Mouse (Mus musculus) hindlimb bud, embryonic 11.5 days (tissue): ENCODE measurements around the gene Rapgefl1.
"Not testable (repeated sequence)": the region's sequence is repeated elsewhere in the genome, so short reads cannot be mapped to it uniquely, and the experiment has no call there.

ENCODE experiments used
- DNase-seq: peaks from one replicate; pipeline ENCODE4 v3.0.0-alpha.2; 2012; ENCODE audit warnings: low read depth, low spot score; ENCODE audit errors: extremely low spot score

Gene Rapgefl1

DNA sequence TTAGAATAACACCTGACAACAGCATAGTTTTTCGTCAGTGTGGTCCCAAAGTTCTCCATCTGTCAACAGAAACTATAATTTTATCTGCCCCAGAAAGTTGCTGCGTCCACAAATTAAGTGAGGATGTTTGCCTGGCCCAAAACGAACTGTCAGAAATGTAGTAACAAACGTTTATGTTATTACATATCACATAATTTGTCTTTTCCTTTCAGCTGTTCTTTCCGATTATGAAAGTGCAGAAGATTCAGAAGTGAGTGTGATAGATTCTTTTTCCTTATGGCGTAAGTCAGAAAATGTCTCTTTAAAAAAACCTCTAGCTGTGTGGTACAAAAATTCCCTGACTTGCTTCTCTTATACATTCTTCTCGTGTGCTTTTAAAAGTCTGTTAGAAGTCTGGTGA lies 25.9 kb upstream of the Rapgefl1 start:
- DNase-seq: no peak

DNA sequence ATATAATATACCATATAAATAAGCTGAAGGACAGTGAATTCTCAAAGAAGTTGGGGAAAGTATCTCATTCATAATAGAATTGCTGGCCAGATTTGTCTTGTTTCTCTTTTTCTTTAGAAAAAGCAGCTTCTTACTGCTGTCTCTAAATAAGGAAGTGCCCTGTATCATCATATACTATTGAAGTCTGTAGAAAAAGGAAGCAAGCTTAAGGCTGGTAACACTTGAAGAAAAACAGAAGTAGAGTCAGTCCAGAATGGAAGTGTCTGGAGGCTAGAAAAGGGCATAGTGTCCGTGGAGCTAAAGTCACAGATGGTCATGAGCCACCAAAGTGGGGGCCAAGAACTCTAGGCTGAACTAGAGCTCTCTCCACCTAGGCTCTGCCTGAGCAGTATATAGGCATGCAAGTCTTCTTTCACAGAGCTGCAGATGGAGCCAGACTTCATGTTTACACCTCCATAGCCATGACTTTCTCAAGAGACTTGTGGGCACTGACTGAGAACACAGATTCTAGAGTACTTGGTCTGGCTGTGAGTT lies 19.8 kb upstream of the Rapgefl1 start:
- no peak for DNase-seq

DNA sequence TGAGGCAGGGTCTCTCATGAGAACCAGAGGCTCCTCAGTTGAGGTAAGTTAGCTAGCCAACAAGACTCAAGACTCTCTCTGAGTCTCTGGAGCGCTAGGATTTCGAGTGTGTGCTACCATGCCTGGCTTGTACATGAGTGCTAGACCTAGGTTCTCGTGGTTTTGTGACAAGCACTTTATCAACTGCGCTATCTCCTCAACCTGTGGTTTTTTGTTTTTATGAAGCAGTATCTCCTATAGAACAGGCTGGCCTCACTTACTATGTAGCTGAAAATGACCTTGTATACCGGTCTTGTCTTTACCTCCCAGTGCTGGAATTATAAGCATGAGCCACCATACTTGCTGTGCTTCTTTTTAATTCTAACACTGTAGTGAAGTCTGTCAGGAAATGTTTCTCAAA lies 15.6 kb upstream of the Rapgefl1 start:
- DNase-seq: no peak

DNA sequence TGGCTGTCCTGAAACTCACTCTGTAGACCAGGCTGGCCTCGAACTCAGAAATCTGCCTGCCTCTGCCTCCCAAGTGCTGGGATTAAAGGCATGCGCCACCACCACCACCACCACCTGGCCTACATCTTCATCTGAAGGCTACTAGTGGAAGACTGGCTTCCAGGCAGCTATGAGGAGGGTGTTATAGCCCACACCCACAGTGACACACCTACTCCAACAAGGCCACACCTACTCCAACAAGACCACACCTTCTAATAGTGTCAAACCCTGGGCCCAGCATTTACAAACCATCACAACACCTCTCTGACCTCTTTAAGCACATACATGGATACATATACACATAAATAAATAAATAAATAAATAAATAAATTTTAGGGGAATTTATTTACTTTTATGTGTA lies 10.5 kb upstream of the Rapgefl1 start:
- DNase-seq: not testable (repeated sequence)

DNA sequence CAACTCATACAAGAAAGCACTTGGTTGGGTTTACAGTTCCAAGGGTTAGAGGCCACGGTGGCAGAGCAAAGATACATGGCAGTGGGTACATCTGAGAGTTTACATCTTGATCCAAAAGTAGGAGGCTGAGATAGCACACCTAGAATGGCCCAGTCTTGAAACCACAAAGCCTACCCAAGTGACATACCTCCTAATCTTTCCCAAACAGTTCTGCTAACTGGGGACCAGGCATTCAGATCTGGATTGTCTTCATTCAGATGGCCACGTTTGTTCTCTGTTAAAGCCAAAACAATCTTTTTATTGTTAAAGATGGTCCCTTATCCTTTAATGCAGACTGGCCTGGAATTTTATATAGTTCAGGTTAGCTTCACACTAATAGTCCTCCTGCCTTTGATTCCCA lies 8.7 kb upstream of the Rapgefl1 start:
- no peak for DNase-seq

DNA sequence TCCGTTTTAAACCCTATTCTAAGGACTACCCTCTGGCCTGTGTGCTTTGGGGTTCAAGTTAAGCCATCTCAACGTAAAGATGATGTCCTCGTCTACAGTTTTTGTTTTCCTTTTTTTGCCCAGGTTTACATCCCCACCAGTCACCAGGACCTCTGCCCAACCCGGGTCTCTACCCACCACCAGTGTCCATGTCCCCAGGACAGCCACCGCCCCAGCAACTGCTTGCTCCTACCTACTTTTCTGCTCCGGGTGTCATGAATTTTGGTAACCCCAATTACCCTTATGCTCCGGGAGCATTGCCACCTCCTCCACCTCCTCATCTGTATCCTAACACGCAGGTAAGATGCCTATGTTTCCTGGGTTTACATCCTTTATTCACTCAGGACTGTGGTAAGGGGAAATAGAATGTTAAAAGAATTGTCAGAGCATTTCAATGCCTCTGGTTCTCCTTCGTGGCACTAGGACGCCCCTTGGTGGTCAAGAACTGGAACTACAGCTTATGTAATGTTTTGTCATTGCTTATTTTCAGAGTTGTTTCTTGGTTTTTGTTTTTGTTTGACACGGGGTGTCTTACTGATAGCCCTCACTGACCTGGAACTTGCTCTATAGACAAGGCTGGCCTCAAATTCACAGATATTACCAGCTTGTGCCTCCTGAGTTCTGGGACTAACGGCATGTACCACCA lies 7.4 kb upstream of the Rapgefl1 start:
- no peak for DNase-seq

DNA sequence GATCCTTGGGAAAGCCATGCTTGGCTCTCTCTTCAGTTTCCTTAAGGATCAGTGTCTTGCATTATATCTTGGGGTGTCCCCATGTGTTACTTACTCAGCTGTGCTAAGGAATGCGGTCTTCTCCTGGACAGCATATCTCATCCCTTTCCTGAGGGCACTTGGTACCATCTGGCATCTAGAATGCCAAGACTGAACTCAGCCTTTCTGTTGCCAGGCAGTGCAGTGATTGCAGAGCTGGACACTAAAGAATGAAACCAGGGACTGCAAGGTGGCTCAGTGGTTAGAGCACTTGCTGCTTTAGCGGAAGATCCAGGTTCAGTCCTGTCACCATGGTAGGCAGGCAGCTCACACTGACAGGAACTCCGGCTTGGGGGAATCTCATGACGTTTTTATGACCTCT lies 6.7 kb upstream of the Rapgefl1 start:
- no peak for DNase-seq

DNA sequence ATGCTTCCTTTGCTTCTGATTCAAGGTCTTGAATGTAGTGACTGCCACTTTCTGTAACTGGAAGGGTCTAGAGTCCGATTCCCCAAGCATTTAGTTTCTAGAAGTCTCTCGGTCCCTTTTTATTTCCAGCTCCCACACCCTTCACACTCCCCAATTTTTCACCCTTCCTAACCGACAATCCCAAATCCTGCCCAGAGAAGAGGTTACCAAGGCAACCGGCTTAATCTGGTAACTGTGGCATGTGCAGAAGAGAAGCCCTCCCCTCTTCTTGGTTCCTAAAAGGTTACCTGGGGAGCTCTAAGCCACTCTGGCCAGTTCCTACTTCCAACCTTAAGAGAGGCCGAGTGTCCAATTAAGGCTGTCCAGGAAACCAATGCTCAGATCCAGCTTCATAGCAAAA lies 1.3 kb upstream of the Rapgefl1 start:
- DNase-seq: no peak

DNA sequence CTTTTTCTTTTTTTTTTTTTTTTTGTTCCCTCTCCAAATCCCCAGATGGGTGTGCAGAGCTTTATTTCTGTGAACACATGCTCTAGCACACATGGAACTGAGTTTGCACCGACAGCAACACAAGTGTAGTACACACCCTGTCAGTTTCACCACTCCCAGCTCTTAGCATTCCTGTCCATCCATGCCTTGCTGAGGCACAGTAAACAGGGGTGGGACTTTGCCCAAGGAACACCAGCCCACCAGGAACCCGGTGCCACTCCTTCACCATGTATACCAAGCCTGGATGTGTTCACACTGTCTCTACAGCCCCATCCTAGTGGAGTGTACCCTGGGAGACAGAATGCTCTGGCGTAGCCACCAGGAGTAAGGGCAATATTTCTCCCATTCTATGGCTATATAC lies 860 bp upstream of the Rapgefl1 start:
- DNase-seq: no peak

DNA sequence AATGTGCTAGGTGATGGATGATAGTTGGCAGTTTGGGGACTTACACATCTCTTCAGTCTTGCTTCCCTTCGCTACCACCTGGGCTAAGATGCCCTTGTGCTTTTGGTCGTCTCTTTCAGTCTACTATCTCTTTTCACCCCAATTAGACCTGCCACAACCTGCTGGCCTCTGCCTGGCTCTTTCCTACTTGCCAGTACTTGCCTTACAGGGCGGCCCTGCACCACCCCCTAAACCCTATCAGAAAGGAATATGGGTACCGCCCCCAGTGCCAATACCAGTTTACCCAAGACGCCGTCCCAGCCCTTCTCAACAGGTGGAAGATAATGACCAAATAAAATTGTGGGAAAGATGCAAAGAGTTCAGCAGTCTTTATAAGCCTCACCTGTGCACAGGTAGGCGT lies 457 bp upstream of the Rapgefl1 start:
- DNase-seq: no peak

DNA sequence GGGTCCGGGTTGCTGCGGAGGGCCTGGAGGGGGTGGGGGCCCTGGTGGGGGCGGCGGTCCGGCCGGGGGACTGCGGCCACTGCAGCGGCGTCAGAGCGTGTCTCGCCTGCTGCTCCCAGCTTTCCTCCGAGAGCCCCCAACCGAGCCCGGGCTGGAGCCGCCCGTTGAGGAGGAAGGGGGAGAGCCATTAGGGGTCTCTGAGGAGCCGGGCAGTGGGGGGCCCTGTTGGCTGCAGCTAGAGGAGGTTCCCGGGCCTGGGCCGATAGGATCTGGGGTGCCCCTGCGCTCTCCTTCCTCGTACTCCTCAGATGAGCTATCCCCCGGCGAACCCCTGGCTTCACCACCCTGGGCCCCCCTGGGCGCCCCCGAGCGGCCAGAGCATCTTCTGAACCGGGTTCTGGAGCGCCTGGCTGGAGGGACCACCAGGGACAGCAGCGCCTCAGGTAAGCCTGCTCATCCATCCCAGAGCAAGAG lies 683 bp downstream of the Rapgefl1 start:
- DNase-seq: no peak

DNA sequence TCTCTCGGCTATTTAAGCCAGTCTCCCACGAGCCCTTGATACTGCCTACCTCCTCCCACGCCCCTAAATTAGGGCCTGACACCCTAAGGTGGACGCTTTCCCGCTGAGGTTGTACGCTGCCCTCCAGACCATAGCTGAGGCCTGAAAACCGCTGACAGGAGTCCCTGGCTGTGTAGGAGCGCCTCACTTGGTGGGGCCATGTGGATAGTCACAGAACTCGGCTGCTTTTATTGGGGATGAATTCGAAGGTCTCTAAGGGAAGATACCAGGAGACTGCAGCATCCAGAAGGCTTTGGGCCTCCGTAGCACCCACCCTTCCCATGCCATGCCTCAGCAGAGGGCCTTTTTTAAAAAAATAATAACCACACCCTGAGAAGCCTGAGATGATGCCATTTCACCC lies 1.3 kb downstream of the Rapgefl1 start:
- no peak for DNase-seq

DNA sequence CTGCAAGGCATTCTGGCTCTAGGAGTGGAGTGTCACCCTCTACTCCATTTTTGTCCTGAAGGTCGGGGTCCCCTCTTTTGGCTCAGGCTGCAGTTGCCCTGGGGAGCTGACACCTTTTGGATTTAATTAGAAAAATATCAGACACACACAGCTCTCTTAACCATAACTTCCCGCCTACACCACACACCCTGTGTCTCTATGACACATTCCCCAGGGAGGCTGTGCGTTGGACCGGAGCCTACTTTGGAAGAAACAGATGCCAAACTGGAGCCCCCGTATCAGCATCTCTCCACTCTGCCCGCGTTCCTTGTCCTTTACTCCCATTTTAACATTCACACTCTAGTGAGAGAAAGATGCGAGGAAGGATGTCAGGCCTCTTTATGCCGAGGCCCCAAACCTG lies 1.9 kb downstream of the Rapgefl1 start:
- no peak for DNase-seq

DNA sequence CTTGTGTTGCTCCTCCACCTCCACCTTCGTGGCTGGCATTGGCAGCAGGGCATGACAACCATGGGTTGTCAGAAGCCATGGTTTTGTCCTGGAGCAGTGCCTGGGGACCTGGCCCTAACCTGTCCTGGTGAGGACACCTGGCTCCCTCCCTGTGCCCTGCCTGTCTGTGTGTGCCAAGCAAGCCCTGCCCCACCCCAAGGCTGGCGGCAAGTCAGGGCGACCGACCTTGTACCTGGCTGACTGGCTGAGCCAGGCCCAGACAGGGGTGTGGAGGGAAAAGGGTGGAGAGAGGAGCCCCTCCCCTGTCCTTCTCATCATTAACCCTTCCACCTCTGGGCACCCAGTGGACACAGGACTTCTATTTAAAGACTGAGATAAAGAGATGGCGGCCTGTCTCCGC lies 2.8 kb downstream of the Rapgefl1 start:
- DNase-seq: no peak

DNA sequence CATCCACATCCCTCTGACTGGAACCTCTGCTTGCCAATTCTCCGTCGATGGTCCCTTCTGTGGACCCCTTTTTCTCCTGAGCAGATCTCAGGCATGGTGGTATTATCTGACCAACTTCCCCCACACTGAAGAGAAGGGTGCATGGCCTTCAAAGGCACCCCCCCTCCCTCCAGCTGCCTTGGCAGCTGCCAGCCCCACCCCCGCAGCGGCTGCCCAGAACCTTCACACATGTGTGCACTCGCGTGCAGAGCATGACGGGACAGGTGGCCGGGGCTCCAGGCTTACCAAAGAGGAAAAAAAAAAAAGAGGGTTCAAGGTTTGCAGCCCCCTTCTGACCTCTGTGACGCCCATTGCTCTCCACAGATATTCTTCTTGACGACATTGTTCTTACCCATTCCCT lies 3.3 kb downstream of the Rapgefl1 start:
- DNase-seq: no peak

DNA sequence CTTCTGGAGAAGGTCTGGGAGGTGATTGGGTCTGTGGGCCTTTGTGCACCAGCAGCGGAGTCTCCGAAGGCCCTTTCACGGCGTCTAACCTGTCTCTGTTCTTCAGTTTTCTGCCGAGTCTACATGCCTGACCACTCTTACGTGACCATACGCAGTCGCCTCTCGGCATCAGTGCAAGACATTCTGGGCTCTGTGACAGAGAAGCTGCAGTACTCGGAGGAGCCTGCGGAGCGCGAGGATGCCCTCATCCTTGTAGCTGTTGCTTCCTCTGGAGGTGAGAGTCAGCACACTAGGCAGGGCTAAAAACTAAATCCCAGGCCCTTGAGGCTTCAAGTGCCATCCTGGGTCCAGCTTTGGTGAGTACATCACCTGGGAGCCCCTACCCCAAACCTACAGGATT lies 9.4 kb downstream of the Rapgefl1 start:
- DNase-seq: no peak

DNA sequence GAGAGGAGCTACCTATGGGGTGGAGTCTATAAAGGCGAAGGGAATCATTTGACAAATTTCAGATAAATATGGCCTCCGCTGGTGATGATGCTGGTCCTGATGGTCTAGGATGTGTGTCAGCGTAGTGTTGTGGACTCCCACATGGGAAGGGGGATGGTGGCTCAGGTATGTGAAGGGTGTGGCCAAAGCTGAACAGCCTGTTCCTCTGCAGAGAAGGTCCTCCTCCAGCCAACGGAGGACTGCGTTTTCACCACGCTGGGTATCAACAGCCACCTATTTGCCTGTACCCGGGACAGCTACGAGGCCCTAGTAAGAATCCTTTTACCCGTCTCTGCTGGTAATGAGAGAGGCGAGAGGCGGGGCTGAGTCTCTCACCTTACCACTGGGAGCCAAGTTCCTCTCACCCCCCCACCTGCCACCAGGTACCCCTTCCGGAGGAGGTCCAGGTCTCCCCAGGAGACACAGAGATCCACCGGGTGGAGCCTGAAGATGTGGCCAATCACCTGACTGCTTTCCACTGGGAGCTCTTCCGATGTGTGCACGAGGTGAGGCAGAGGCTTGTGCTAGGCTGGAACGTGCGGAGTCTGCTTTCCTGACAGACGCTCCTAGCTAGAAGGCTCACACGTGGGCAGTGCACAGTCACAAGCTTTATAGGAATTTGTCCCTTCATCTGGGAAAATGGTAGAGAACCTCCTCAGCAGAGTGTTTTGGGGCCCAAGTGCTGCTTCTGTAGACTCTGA lies 10.4 kb downstream of the Rapgefl1 start:
- no peak for DNase-seq

DNA sequence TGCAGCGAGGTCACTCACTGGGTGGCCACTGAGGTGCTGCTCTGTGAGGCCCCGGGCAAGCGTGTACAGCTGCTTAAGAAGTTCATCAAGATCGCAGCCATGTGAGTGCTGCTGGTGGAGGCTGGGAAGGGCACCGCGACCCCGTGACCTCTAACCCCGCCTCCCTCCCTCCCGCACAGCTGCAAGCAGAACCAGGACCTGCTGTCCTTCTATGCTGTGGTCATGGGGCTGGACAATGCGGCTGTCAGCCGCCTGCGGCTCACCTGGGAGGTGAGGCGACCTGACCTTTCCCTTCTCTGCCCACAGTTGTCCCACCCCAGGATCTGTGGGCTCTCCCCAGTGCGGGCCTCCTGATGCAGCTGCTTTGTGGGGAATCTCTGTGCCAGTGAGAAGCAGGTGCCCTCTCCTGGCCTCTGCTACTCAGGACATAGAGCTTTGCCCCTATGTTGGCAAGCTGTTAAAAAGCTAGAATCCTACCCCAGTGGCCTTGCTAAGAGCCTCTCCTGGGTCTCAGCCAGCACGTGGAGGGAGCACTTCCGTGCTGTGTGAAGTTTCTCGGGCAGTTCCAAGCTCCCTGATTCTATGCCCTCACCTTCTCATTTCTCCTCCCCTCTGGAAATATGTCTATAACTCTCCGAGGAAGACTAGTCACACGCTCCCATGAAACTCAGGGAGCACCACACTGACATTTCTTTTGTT lies 12.8 kb downstream of the Rapgefl1 start:
- no peak for DNase-seq

DNA sequence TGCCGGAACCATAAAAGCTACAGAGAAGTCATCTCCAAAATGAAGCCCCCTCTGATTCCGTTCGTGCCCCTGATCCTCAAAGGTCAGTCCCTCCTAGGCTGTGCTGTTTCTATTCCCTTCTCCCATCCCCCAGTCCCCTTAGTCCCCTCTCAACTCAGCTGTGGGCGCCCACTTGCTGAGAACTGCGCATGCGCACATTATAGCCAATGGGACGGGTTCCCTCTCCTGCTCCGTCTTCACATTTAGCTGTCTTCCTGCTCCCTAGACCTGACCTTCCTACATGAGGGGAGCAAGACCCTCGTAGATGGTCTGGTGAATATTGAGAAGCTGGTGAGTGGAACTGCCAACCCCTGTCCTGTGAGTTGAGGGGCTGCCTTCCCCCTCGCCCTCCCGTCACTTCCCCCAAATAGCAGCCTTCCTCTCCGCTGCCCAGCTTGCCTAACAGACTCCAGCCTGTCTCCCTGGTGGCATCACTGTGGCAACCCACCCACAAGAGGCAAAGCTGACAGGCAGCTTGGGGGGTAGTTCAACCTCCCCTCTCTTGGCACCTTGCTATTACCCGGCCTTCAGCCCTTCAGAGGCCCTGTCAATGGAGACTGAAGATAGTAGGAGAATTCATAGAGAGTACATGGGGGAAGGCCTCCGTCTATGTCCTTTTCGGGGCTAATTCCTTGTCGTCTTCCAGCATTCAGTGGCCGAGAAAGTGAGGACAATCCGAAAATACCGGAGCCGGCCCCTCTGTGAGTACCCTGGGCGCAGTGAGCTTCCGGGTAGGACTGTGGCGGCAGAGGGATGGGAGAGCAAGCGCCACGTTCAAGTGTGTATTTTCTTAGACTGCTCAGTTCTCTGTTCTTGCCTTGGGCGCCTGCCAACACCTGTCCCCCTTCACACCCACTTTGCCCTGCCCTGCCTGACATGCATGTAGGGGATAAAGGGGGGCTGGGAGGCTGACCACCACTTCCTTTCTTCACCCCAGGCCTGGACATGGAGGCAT lies 13.8 kb downstream of the Rapgefl1 start:
- DNase-seq: no peak

DNA sequence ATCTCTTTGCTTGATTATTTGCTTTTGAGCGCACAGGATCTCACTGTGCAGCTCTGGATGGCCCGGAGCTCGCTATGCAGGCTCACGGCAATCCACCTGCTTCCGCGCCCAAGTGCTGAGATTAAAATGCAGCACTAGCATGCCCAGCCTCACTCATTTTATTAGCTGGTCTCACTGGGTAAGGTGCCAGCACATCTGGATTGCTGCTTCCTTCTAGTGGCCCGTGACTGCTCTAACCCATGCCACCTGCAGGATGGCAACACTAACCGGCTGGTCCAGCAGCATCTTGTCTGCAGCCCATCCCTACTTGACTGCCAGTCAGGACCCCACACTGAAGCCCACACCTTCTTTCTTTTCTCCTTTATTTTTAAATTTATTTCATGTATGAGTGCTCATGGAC lies 17.5 kb downstream of the Rapgefl1 start:
- DNase-seq: no peak

DNA sequence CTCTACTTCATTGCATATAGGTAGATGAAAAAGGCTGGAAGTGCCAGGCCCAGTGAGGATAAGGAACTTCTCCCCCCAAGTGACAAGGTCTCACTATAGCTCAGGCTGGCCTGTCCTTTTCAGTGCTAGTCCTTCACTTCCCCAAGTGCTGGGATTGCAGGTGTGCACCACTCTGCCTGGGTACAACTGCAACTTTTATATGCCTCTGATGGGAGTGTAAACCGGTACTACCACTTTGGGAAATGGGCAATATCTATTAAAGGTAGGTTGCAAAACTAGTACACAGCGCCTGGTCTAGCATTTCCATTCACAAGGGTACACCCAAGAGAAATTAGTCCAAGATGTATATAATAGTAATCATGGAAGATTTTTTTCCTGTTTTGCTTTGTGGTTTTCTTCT lies 18.1 kb downstream of the Rapgefl1 start:
- DNase-seq: no peak
